Mouse (Mus musculus): ENCODE measurements around the gene Ttll12. TPM values are rescaled to one million over a fixed set of nuclear protein-coding genes. Genes with fewer than 3 reads are reported as not detected.

Gene Ttll12
- total and polyA plus RNA-seq, 3 experiments: 43.9 to 76.5 TPM; not detected in 1

GRCm38 (mm10) chr15:83529765-83530164 lies 65.2 kb downstream of the Ttll12 start:
- H3K36me3 ChIP-seq (ENCODE audit: control insufficient read depth in 1 of 2, insufficient read depth in 2 of 2, low read length in 2 of 2): no peaks in the 10 kb centered on the region
- DNase-seq (ENCODE audit: low read depth, low spot score): no peak
- H3K4me3 ChIP-seq (ENCODE audit: control insufficient read depth in 1 of 2, insufficient read depth in 1 of 2, low read depth in 2 of 2, low read length in 2 of 2): no peak overlapping the region
- H3K79me2 ChIP-seq (ENCODE audit: control insufficient read depth, insufficient read depth, low read length, poor library complexity): peaks cover 1% of the 10 kb centered on the region; the same call in 1 of the 2 replicates
- H3K27me3 ChIP-seq (ENCODE audit: control insufficient read depth in 1 of 2, insufficient read depth in 2 of 2, low read length in 2 of 2): peaks cover 0 to 2% of the 10 kb centered on the region in 2 experiments; a peak in 1 of 4 replicates
- H3K9me3 ChIP-seq (replicated peaks; ENCODE audit: insufficient read depth, low read length): no peaks in the 10 kb centered on the region
- TF ChIP-seq BHLHE40 (IDR thresholded peaks at IDR 0.05; ENCODE audit: borderline replicate concordance, low read depth, low read length) (no peak), ZMIZ1 (IDR thresholded peaks at IDR 0.05; ENCODE audit: low read depth, low read length) (no peak)
- no peak overlapping the region for H3K27ac ChIP-seq (ENCODE audit: control insufficient read depth, low read depth, low read length)
- H3K4me1 ChIP-seq (ENCODE audit: control insufficient read depth in 1 of 2, insufficient read depth in 2 of 2, low read length in 2 of 2): peaks cover 0 to 4% of the 10 kb centered on the region in 2 experiments; a peak in 2 of 4 replicates
- H3K9ac ChIP-seq (ENCODE audit: control insufficient read depth, low read depth, low read length, poor library complexity, severe bottlenecking): no peak overlapping the region

DNA sequence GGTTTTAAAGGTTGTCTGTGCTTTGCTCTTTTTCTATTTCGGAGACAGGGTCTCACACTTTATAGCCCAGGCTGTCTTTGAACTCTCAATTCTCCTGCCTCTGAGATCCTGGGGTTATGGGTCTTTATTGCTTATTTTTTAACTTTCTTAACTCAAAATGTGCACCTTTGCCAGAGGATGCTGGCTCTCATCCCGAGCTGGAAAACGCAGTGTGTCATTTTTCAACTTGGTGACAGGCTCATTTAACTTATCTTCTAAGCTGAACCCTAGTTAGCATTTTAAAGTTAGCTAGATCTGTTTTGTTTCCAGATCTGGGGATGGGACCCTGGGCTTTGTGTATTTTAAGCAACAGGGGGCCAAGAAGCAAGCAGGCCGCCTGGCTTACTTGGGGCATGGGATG lies 66.1 kb downstream of the Ttll12 start:
- TF ChIP-seq GATA1 (IDR thresholded peaks at IDR 0.05; ENCODE audit: low read depth, low read length) (no peak), ETS1 (IDR thresholded peaks at IDR 0.05; ENCODE audit: low read depth, low read length) (no peak), TBP (IDR thresholded peaks at IDR 0.05; ENCODE audit: low read depth, low read length) (no peak), MAZ (IDR thresholded peaks at IDR 0.05; ENCODE audit: low read depth, low read length) (no peak), POLR2AphosphoS5 (IDR thresholded peaks at IDR 0.05; ENCODE audit: borderline replicate concordance, low read depth, low read length) (no peak), ZMIZ1 (IDR thresholded peaks at IDR 0.05; ENCODE audit: low read depth, low read length) (no peak), SIN3A (IDR thresholded peaks at IDR 0.05; ENCODE audit: low read length) (no peak), E2F4 (IDR thresholded peaks at IDR 0.05; ENCODE audit: borderline replicate concordance, low read depth, low read length) (no peak)
- H3K9ac ChIP-seq (ENCODE audit: control insufficient read depth, low read depth, low read length, poor library complexity, severe bottlenecking): no peak overlapping the region
- H3K36me3 ChIP-seq (ENCODE audit: control insufficient read depth in 1 of 2, insufficient read depth in 2 of 2, low read length in 2 of 2): no peaks in the 10 kb centered on the region
- peaks cover 1% of the 10 kb centered on the region; the same call in 1 of the 2 replicates for H3K79me2 ChIP-seq (ENCODE audit: control insufficient read depth, insufficient read depth, low read length, poor library complexity)
- H3K27ac ChIP-seq (ENCODE audit: control insufficient read depth, low read depth, low read length): no peak overlapping the region
- H3K4me1 ChIP-seq (ENCODE audit: control insufficient read depth in 1 of 2, insufficient read depth in 2 of 2, low read length in 2 of 2): peaks cover 0 to 4% of the 10 kb centered on the region in 2 experiments; a peak in 1 of 4 replicates
- H3K4me3 ChIP-seq (ENCODE audit: control insufficient read depth in 1 of 2, insufficient read depth in 1 of 2, low read depth in 2 of 2, low read length in 2 of 2): no peak overlapping the region
- DNase-seq (ENCODE audit: low read depth, low spot score): no peak
- H3K9me3 ChIP-seq (replicated peaks; ENCODE audit: insufficient read depth, low read length): no peaks in the 10 kb centered on the region
- peaks cover 3 to 4% of the 10 kb centered on the region in 2 experiments; a peak in 3 of 4 replicates for H3K27me3 ChIP-seq (ENCODE audit: control insufficient read depth in 1 of 2, insufficient read depth in 2 of 2, low read length in 2 of 2)

DNA sequence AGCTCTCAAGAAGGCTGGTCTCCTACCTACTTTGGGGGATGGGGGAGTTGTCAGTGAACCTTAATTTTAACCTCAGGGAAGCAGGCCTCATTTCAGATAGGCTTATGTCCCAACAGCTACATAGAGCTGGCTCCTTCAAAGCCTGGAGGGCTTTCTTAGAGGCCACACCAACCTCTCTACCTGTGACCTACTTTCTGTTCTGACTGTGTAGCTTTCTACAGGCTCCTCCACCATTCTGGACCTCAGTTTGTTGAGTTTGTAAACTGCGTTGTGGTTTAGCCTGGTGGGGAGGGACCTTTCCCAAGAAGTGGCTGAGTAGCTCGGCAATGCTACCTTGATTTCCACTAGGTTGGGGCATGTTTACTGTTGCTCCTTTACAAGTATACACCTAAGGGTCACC lies 67.2 kb downstream of the Ttll12 start:
- H3K9ac ChIP-seq (ENCODE audit: control insufficient read depth, low read depth, low read length, poor library complexity, severe bottlenecking): peak overlapping the region; percentile 75
- H3K4me1 ChIP-seq (ENCODE audit: control insufficient read depth in 1 of 2, insufficient read depth in 2 of 2, low read length in 2 of 2): peaks cover 0 to 4% of the 10 kb centered on the region in 2 experiments; a peak in 1 of 4 replicates
- peaks cover 4 to 9% of the 10 kb centered on the region in 2 experiments; a peak in 3 of 4 replicates for H3K27me3 ChIP-seq (ENCODE audit: control insufficient read depth in 1 of 2, insufficient read depth in 2 of 2, low read length in 2 of 2)
- DNase-seq (ENCODE audit: low read depth, low spot score): no peak
- TF ChIP-seq NELFE (IDR thresholded peaks at IDR 0.05; ENCODE audit: low read depth, low read length) (no peak), ZNF384 (IDR thresholded peaks at IDR 0.05; ENCODE audit: low read depth, low read length) (no peak), UBTF (IDR thresholded peaks at IDR 0.05; ENCODE audit: borderline replicate concordance, insufficient read depth, low read depth, low read length) (no peak), JUND (IDR thresholded peaks at IDR 0.05; ENCODE audit: low read depth, low read length) (no peak), SMC3 (IDR thresholded peaks at IDR 0.05; ENCODE audit: low read depth, low read length) (no peak), TBP (IDR thresholded peaks at IDR 0.05; ENCODE audit: low read depth, low read length) (no peak), USF1 (IDR thresholded peaks at IDR 0.05; ENCODE audit: low read depth, low read length) (no peak)
- no peak overlapping the region for H3K27ac ChIP-seq (ENCODE audit: control insufficient read depth, low read depth, low read length)
- peaks cover 1% of the 10 kb centered on the region; the same call in 1 of the 2 replicates for H3K79me2 ChIP-seq (ENCODE audit: control insufficient read depth, insufficient read depth, low read length, poor library complexity)
- H3K9me3 ChIP-seq (replicated peaks; ENCODE audit: insufficient read depth, low read length): no peaks in the 10 kb centered on the region
- H3K36me3 ChIP-seq (ENCODE audit: control insufficient read depth in 1 of 2, insufficient read depth in 2 of 2, low read length in 2 of 2): no peaks in the 10 kb centered on the region
- H3K4me3 ChIP-seq (ENCODE audit: control insufficient read depth in 1 of 2, insufficient read depth in 1 of 2, low read depth in 2 of 2, low read length in 2 of 2): peak overlapping the region; percentile 68 to 94; a peak in 3 of 4 replicates
